Mouse (Mus musculus) mouse embryonic stem cell (cell line): ENCODE results near the gene Cds2.

Experiments
- in situ Hi-C, 2 experiments: fragments of 300-500 bp; cut with MboI; formaldehyde crosslinking; loops; 1 replicate in 1 of 2; 3 replicates in 1 of 2; pipeline ENCODE4 v1.14.3; 2019 to 2020; ENCODE audit warnings: low sequenced_read_pairs in 2 of 2, low pct_unique_long_range_greater_than_20kb in 1 of 2, mixed read lengths in 1 of 2; ENCODE audit not compliant: unreplicated experiment in 1 of 2

Cds2 gene

GRCm38 (mm10) chr2:132316041-132316808, 53.3 kb downstream of the Cds2 start:
- in situ Hi-C loops: loop anchor here (25.0 kb wide), 1 partner anchor 596 kb away; no protein-coding TSS in a partner anchor

- in situ Hi-C loops: loop anchor here (25.0 kb wide), 1 partner anchor 595 kb away; no protein-coding TSS in a partner anchor
Observed at GRCm38 (mm10) chr2:132317178-132317577, 54.2 kb downstream of the Cds2 start.

GRCm38 (mm10) chr2:132320516-132320915, 57.6 kb downstream of the Cds2 start:
- in situ Hi-C loops: loop anchor here (5.0 to 25.0 kb wide), 3 partner anchors 164 to 592 kb away; no protein-coding TSS in a partner anchor

GRCm38 (mm10) chr2:132323541-132323940, 60.6 kb downstream of the Cds2 start:
- in situ Hi-C loops: loop anchor here (5.0 to 25.0 kb wide), 3 partner anchors 161 to 589 kb away; no protein-coding TSS in a partner anchor

GRCm38 (mm10) chr2:132337202-132337601, 74.3 kb downstream of the Cds2 start:
- in situ Hi-C loops: no loop called here

GRCm38 (mm10) chr2:132340350-132340749, 77.4 kb downstream of the Cds2 start:
- in situ Hi-C loops: no loop called here

- in situ Hi-C loops: no loop called here
Observed at GRCm38 (mm10) chr2:132341293-132341692, 78.3 kb downstream of the Cds2 start.

- in situ Hi-C loops: no loop called here
Observed at GRCm38 (mm10) chr2:132343846-132344245, 80.9 kb downstream of the Cds2 start.
